Mouse (Mus musculus) midbrain, postnatal 0 days (tissue): ENCODE results near the gene Hoxc4. TPM values are rescaled to one million over a fixed set of nuclear protein-coding genes. Genes with fewer than 3 reads are reported as not detected.

Experiments
- ATAC-seq: fragments of 200-750 bp; cut with Nextera tagmentation; 2 replicates; pipeline ENCODE4 v1.8.0; 2017; ENCODE audit warnings: moderate number of reproducible peaks, mild to moderate bottlenecking, moderate TSS enrichment, moderate library complexity; ENCODE audit not compliant: low FRiP score
- DNase-seq: peaks from one replicate; pipeline ENCODE4 v3.0.0-alpha.2; 2015; ENCODE audit warnings: low spot score
- H3K27ac ChIP-seq: fragments of 300-500 bp; sonication (generic); 2 replicates; pipeline ENCODE4 v1.5.1; 2014; ENCODE audit warnings: low read depth, mild to moderate bottlenecking, low read length, mixed read lengths
- H3K27me3 ChIP-seq: fragments of 300-500 bp; sonication (generic); 2 replicates; pipeline ENCODE4 v1.6.1; 2014; ENCODE audit warnings: low read length, control low read depth, mixed read lengths; ENCODE audit not compliant: insufficient read depth
- H3K36me3 ChIP-seq: fragments of 300-500 bp; sonication (generic); 2 replicates; pipeline ENCODE4 v1.6.1; 2014; ENCODE audit warnings: low read length, control low read depth, mixed read lengths; ENCODE audit not compliant: insufficient read depth
- H3K4me1 ChIP-seq: fragments of 300-500 bp; sonication (generic); 2 replicates; pipeline ENCODE4 v1.6.1; 2014; ENCODE audit warnings: mild to moderate bottlenecking, control low read depth, antibody characterized with exemption, low read length, mixed read lengths; ENCODE audit not compliant: insufficient read depth
- H3K4me2 ChIP-seq: fragments of 300-500 bp; sonication (generic); 2 replicates; pipeline ENCODE4 v1.6.1; 2014; ENCODE audit warnings: low read depth, mild to moderate bottlenecking, low read length, mixed read lengths; ENCODE audit not compliant: poor library complexity, severe bottlenecking
- H3K4me3 ChIP-seq: fragments of 300-500 bp; sonication (generic); 2 replicates; pipeline ENCODE4 v1.5.1; 2014; ENCODE audit warnings: low read depth, mild to moderate bottlenecking, low read length, moderate library complexity
- H3K9ac ChIP-seq: fragments of 300-500 bp; sonication (generic); replicated peaks from 2 replicates; pipeline ENCODE4 v1.6.1; 2014; ENCODE audit warnings: mild to moderate bottlenecking, low read length, moderate library complexity, mixed read lengths; ENCODE audit not compliant: poor library complexity, severe bottlenecking
- H3K9me3 ChIP-seq: fragments of 300-500 bp; sonication (generic); 2 replicates; pipeline ENCODE4 v1.6.1; 2016; ENCODE audit warnings: low read length, control low read depth
- CTCF ChIP-seq: IDR thresholded peaks from 2 replicates; pipeline ENCODE4 v1.5.1; 2016; ENCODE audit warnings: antibody characterized with exemption, mild to moderate bottlenecking
- WGBS: fragments of 180-500 bp; shearing (Covaris S2); extraction: QIAGEN DNeasy Blood & Tissue Kit; methylation state at CpG from one replicate; pipeline ENCODE4 v1.1.7; 2014; 5-methylcytosine and 5-hydroxymethylcytosine counted together
- polyA plus RNA-seq: library from polyadenylated mRNA; unstranded; fragments of >200 nt; fragmentation: Nextera tagmentation; extraction: Ambion mirVana; gene quantifications from 2 replicates; pipeline ENCODE4 v1.2.1, GENCODE M21; 2015
- total RNA-seq: library from RNA; depleted of rRNA; stranded (reverse); fragments of >200 nt; gene quantifications from 2 replicates; pipeline ENCODE4 v1.2.3, GENCODE M21; 2014

Gene Hoxc4
- total and polyA plus RNA-seq, 2 experiments from 2014 or later: 2.2 TPM; not detected in 1

DNA sequence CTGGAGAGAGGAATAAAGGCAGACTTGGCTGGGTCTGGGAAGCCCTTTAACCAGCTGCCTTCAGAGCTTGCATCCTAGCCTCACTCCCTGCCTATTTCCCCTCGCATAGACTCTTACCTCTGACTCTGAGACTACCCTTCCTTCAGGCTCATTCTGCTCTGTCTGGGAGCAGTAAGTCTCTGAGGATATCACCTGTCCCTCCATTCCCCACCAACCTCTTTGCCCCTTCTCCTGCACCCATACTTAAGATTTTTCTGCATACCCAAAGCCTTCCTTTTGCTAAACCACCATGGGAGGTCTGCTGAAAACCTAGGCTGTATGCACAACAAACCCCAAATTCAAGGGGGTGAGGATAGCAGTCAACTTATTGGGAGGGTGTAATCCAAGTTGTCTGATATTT is 38.8 kb upstream of the Hoxc4 start:
- Histone ChIP-seq H3K9ac (no peak overlapping the region), H3K4me3 (no peak overlapping the region), H3K9me3 (no peaks in the 10 kb centered on the region), H3K4me2 (no peak overlapping the region), H3K27me3 (peaks cover 90% of the 10 kb centered on the region), H3K27ac (no peak overlapping the region), H3K4me1 (no peaks in the 10 kb centered on the region), H3K36me3 (no peaks in the 10 kb centered on the region)
- WGBS: 0% methylated on average over 1 of the region's 1 CpGs
- no peak for TF ChIP-seq CTCF
- DNase-seq (no peak), ATAC-seq (no peak)

DNA sequence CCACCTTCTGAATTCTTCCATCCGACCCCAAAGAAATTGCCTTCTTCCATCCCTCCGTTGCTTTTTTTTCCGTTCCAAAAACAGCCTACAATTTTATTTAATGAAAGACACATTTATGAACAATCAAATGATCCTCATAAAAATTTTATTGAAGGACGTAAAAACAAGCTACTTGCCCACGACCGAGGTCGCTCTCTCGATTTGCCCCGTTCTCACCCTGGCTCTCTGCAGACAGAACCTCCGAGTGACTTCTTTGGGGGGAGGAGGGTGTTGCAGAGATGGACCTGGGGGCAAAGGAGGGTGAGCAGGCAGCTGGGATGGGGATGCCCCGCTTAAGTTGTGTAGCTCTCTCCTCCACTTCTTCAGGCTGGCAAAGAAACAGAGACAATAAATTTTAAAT is 38.4 kb upstream of the Hoxc4 start:
- no peak overlapping the region for H3K27ac ChIP-seq

DNA sequence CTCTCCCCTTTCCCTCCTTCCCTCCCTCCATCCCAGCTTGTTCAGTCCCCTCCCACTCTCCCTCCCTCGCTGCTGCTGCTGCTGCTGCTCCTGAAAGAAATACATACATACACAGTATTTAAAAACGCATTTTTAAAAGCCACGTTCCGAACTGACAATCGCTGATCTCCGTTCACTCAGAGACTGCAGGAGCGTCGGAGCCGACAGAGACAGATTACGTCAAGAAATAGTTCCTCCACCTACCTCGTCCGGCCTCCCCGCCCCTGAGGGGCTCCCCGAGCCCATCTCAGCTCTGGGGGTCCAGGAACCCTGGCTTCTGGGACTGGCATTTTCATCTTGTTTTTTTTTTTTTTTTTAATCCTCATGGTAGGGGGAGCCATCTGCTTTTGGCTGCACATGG is 37.8 kb upstream of the Hoxc4 start:
- ATAC-seq: no peak
- Histone ChIP-seq H3K4me1 (no peaks in the 10 kb centered on the region), H3K27ac (no peak overlapping the region), H3K36me3 (no peaks in the 10 kb centered on the region), H3K27me3 (peaks cover 90% of the 10 kb centered on the region), H3K4me2 (no peak overlapping the region), H3K9ac (no peak overlapping the region), H3K9me3 (no peaks in the 10 kb centered on the region), H3K4me3 (no peak overlapping the region)
- no peak for DNase-seq
- no peak for TF ChIP-seq CTCF
- under 1% methylated on average over 14 of the region's 14 CpGs for WGBS

More for the DNA sequence above, 38.4 kb upstream of the Hoxc4 start:
- ATAC-seq (no peak), DNase-seq (no peak)
- Histone ChIP-seq H3K4me3 (no peak overlapping the region), H3K27me3 (peaks cover 90% of the 10 kb centered on the region), H3K9ac (no peak overlapping the region), H3K4me1 (no peaks in the 10 kb centered on the region), H3K9me3 (no peaks in the 10 kb centered on the region), H3K36me3 (no peaks in the 10 kb centered on the region), H3K4me2 (no peak overlapping the region)
- 3% methylated on average over 11 of the region's 11 CpGs for WGBS
- TF ChIP-seq CTCF: no peak

DNA sequence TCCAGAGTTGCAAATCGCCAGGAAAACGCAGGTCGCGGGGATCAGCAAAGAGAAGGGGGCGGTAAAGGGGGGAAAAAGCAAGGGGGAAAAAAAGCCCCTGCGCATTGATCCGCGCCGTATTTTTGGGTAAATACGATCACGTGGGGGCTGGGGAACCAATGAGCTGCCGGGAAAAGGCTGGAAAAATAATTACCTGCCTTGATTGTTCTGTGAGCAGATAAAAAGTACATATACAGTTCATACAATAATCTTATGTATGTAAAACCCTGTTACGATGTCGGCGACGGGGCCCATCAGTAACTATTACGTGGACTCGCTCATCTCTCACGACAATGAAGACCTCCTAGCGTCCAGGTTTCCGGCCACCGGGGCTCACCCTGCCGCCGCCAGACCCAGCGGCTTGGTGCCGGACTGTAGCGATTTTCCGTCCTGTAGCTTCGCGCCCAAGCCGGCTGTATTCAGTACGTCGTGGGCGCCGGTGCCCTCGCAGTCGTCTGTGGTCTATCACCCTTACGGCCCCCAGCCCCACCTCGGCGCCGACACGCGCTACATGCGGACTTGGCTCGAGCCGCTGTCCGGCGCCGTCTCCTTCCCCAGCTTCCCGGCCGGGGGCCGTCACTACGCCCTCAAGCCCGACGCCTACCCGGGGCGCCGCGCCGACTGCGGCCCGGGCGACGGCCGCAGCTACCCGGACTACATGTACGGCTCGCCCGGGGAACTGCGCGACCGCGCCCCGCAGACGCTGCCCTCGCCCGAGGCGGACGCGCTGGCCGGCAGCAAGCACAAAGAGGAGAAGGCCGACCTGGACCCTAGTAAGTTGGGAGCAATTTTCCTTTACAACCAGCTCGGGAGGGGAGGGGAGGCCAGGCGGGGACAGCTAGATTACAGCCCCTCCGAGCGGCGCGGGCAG is 37.1 kb upstream of the Hoxc4 start:
- no peak overlapping the region for H3K4me2 ChIP-seq
- H3K4me1 ChIP-seq: no peaks in the 10 kb centered on the region
- no peaks in the 10 kb centered on the region for H3K9me3 ChIP-seq
- whole genome bisulfite sequencing: under 1% methylated on average over 86 of the region's 88 CpGs
- no peak for TF ChIP-seq CTCF
- H3K4me3 ChIP-seq: no peak overlapping the region
- no peaks in the 10 kb centered on the region for H3K36me3 ChIP-seq
- no peak overlapping the region for H3K27ac ChIP-seq
- DNase-seq (no peak), ATAC-seq (no peak)
- no peak overlapping the region for H3K9ac ChIP-seq
- peaks cover 90% of the 10 kb centered on the region for H3K27me3 ChIP-seq

DNA sequence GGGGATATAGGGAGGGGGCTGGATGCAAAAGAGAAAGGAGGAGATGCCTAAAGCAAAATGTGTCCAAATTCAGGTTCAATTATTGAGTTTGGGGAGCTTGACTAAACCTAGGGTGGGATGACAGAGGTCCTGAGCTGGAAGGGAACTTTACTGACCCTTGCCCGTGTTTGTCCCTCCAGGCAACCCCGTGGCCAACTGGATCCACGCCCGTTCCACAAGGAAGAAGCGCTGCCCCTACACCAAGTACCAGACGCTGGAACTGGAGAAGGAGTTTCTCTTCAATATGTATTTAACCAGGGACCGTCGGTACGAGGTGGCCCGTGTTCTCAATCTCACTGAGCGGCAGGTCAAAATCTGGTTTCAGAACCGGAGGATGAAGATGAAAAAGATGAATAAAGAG is 35.0 kb upstream of the Hoxc4 start:
- Histone ChIP-seq H3K36me3 (no peaks in the 10 kb centered on the region), H3K27ac (no peak overlapping the region), H3K4me2 (no peak overlapping the region), H3K4me3 (no peak overlapping the region), H3K9me3 (no peaks in the 10 kb centered on the region), H3K9ac (no peak overlapping the region), H3K27me3 (peaks cover 91% of the 10 kb centered on the region), H3K4me1 (no peaks in the 10 kb centered on the region)
- WGBS: under 1% methylated on average over 12 of the region's 12 CpGs
- no peak for TF ChIP-seq CTCF
- DNase-seq: no peak
- no peak for ATAC-seq

DNA sequence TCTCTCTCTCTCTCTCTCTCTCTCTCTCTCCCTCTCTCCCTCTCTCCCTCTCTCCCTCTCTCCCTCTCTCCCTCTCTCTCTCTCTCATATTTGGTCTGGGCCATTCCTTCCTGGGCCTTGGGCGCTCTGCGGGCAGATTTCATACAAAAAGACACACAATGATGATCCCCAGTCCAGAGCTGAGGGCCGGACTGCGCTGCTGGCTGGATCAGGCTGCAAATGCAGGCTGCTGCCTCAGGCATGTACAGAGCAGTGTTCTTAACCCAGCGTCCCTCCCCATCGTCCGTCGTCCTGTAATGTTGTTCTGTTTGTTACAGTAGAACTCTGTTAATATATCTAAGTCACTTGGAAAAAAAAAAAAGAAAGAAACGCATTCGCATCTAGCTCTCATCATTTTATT is 34.2 kb upstream of the Hoxc4 start:
- no peak for TF ChIP-seq CTCF
- Histone ChIP-seq H3K36me3 (no peaks in the 10 kb centered on the region), H3K9me3 (no peaks in the 10 kb centered on the region), H3K9ac (no peak overlapping the region), H3K27me3 (peaks cover 91% of the 10 kb centered on the region), H3K4me2 (no peak overlapping the region), H3K27ac (no peak overlapping the region), H3K4me1 (no peaks in the 10 kb centered on the region), H3K4me3 (no peak overlapping the region)
- 2% methylated on average over 10 of the region's 10 CpGs for WGBS
- ATAC-seq (no peak), DNase-seq (no peak)
